Mouse (Mus musculus) cerebellum, adult 8-10 months (tissue): ENCODE measurements at regions not wholly inside any gene's neighbourhood (a gene's known extent, or its start where the extent isn't known, plus 50 kb on each side); places are given as distances from the start of the nearest gene placed in this dataset.

Source experiments
- DNase-seq: peaks from one replicate; pipeline ENCODE4 v3.0.0; 2022

DNA sequence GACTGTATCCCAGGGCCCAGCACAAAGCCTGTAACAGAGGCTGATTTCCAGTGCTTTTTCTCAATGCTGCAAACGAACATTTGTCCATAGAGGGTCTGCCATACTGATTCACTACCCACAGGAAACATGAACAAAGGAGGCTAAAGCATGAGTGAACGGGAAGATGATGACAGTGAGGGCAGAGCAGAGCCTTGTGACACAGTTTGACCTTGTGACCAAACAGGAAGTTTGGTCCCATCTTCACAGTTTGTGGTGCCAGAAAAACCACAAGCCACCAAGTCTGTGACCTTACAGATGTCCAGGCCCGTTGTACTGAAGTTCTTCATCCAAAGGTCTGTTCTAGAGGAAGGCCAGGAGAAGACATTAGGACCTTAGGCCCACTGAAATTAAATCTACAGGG is 974.4 kb downstream of the Epha4 start:
- no peak for DNase-seq

DNA sequence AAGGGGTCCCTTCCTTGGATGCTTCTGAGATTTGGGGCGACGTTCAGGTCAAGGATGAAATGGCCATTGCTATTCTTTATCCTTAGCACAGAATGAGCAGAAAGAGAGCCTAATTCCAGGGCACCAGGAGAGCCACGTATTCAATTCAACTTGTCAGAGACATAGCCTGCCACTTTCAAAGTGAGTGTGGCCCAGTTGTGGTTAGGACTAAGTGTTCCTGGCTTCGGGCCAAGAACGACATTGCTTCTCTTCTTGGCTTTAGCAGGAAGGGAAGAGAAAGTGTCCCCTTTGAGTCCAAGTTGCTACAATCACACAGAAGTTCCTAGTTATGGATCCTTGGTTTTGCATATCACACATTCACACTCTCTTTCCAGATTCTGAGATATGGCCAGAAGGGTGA is 964.0 kb downstream of the Epha4 start:
- DNase-seq = no peak

DNA sequence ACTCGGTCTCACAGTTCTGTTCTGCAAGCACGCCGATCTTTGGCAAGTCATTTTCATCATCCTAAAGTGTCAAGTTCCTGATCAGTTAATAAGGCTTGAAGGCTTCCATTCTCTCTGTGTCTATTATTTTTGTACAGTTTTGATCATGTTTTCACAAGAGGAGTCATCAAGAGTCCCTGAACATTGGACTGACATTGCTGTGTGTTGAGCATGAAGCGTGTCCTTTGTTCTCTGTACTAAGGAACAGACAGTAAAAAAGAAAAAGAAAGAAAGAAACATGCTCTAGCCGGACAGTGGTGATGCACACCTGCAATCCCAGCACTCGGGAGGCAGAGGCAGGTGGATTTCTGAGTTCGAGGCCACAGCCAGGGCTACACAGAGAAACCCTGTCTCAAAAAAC is 955.4 kb downstream of the Epha4 start:
- no peak for DNase-seq

DNA sequence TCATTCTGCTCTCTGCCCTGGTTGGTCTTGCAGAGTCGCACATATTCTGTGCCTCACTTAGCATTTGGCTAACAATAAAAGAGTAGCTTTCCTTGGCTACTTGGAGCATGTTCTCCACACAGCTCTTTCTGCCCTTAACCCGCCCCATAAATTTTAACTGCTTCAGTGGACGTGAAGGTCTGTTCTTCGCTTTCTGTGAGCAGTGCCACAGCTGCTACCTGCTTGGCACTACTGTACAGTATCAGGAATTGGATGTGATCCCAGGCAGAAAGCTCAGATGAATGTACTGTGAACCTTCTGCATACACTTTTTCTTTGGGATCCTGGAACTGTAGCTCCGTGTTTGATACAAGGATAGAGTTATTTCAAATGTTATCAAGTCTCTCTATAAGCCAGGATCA is 939.4 kb downstream of the Epha4 start:
- DNase-seq = no peak

DNA sequence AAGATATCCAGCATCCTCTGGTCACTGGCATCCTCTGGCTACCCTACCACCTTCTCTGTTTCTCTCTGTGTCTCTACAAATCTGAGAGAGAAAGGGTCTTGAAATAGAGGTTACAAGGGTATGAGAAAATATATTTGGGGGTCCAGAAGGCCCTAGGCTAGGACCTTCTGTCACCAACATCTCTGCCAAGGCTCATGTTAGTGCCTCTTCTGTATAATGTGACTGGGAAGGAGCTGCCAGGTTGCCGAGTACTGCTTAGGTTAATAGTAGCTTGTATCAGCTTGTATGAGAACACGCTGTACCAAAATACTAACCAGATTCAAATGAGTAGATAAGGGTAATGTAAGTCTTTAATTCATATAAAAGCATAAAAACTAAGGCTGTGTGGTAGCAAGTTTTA is 929.0 kb downstream of the Epha4 start:
- no peak for DNase-seq

DNA sequence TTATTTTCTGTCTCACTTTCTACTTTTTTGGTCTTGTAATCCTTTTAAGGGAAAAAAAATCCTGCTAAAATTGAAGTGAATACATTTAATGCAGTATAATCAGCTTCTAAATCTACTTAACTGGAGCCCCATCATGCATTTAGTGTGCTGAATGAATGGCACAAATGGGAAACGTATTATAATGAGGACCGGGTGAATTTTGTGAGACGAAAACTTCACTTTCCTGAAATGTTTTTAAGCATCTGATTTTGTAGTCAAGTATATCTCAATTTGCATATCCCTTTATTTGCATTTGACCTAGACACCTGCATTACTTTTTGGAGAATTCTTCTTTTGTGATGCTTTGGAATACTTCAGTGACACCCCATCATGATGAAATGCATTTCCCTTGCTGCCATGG is 889.1 kb downstream of the Epha4 start:
- DNase-seq = no peak

DNA sequence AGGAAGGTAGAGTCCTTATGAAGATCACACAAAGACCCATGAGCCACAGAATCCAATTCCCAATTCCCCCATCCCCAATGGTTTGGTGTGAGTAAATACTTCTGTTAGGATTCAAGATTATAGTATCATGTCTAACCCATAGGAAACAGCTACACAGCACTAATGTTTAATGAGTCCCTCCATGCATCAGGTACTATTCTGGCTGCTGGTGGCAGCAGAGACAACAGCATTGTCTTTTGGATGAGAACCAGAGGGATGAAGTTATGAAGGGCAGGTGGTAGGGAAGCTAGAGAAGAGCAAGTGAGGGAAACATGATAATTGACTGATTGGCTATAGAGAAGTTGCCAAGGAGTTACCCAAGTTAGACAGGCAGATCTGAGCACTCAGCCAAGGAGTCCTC is 885.0 kb downstream of the Epha4 start:
- DNase-seq = no peak

DNA sequence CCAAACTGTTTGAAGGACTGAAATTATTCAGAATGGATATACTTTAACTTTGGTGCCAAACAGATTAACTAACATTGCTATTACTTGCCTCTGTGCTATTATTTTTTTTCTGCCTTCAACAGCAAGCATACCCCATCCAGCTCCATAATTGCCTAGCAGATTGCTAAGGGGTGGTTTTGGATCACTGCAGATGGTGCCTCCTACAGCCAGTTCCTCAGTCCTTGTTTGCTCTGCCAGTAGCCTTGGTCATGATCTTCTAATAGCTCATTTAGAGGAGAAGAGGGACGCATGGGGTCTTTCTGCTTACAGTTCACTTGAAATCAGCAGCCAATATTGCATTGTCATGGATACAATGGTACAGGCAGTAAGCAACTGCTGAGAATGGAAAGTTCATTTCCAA is 880.8 kb downstream of the Epha4 start:
- DNase-seq = no peak

DNA sequence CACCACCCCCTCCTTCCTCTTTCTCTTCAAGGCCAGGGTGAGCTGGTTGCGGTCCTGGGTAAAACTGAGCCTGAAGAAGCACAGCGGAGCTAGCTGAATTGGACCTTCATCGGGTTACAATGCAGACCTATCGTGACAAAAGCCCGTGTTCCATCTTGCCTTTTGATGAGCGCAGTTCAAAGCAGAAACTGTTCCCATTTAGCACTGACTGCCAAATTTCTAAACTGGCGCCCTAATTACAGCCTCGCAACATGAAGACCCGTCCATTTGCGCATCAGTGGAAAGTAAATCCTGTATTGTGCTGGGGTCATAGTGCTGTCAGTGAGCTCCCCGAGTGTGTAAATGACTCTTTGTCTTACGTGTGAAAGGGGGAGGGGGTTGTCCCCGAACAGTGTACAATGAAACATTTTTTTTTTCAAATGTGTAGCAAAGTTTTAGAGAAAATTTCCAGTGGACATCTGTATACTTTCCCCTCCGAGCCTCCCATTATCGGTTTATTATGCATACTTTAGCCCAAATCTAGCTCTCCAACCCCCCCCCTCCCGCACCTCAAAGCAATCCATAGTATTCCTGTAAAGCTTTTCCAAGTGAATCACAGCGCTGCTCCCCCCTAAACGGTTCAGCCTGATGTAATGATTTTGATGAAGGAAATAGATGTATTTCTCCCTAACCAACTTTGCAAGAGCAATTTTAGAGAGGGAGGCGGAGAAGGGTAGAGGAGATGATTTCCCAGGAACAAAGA is 877.4 kb downstream of the Epha4 start:
- DNase-seq = no peak

DNA sequence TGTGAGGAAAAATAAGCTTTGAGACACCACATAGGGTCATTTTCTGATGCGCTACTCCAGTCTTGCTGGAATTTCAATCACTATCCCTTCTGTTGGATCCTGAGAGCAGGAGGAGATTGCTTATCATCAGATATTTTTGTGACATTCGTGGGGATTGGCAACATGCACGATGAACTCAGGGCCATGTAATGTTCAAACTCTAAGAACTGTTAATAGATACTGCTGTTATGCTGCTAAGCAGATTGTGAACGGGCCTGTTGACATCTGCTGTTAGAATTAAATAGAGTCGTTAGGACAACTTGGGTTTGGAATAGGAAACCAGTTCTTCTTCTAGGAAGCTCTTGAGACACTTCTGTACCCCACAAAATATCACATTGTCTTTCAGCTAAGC is 876.9 kb downstream of the Epha4 start:
- DNase-seq = no peak

DNA sequence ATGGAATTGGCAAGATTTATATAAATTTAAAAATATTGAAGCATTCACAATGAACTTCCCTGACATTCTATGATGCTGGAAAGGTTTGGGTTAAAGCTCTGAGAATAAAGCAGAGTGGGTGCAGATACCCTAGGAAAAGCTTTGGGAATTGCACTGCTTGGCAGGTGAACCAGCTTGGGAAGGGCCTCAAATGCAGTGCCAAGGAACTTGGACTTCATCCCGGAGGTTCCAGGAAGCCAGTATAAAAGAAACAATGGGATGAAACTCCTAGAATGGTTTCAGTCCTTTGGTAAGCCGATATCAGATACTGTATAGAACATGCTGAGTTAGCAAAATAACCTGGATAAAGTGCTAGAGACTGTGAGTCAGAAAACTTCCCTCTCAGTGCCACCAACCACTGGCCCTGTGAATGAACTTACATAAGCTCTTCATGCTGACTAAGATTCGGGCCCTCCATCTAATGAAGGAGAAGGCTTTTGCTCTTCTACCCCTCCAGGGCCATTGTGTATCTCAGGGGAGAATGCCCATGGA is 873.6 kb downstream of the Epha4 start:
- DNase-seq = no peak

DNA sequence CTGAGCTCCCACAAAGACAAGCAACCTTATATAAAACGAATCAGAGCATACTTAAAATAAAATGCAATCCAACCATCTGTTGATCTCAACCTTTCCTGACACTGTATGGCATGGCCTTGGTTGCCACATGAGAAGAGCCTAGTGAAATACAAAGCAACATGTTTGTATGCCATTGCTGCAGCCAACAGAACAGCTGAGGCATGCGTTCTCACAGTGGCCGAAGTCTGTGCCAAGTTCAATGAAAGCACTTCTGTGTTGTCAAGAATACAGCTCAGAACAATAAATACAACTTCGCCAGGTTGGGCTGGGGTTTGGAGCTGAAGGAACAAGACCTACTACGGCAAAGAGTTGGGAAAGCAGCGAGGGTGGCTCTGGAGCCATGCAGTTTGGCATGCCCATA is 872.2 kb downstream of the Epha4 start:
- DNase-seq = no peak

DNA sequence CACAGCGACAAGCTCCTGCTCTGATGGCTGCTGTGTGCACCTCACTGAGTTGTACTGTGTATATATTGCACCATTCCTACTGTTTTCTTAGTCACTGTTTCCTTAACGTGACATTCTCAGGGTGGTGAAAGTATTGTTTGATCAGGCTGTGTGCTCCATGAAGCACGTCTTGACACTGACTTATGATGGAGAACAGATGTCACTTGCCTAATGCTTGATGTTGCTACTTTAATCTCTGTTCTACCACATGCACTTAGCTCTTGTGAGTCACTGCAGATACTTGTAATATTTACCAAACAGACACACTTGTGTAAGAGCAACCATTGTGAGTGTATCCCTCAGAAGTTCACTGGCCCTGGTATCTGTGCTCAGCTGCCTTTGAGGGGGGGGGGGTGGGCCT is 870.0 kb downstream of the Epha4 start:
- no peak for DNase-seq

DNA sequence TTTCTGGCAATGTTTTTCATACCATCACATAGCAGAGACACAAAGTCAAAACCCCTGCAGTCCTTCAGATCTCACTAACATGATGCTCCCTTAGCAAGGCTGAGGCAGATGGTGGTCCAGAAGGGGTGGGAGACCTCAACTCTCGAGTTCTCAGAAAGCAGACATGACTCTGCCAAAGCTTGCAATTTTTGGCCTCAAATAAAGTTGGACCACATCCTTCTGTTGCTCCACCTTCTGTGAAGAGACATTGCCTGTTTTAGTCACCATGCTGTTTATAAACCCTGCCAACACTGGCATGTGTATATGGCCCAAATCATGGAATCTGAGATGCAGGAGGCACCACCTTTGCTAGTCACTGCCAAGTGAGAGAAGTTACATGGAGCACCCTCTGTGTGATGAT is 860.1 kb downstream of the Epha4 start:
- no peak for DNase-seq

DNA sequence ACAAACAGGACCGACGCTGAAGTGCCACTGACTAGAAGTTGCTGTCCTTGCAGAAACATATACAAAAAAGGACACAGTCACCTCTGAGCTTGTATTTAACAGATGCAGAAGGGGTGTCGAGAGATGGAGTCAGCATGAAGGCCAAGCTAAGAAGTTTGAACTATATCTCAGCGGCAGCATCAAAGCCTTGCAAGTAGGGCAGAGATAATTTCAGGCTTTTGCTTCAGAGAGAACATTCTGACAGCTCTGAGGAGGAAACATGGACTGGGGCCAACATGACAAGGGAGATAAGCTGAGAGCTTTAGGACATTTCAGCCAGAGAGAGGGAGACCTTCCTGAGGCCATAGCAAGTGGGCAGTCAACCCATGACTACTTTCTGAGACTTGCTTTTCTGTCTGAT is 856.7 kb downstream of the Epha4 start:
- DNase-seq = no peak

DNA sequence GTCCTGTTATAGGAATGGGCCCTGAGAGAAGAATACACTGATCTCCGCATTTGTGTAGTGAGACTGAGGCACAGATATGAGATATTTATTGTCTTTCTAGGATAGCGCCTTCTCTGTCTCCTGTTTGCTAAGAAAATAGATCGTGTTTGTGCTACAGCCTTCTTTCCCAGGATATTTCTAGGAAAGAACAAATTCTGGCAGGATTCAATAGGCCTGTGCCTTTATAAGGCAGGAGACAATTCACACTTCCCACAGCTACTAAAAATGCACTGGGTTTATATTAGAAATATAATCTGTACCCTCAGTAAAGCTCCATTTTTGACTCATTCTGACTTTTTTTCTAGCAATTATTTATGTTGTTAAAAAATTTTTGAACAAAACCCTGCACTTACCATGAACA is 854.7 kb downstream of the Epha4 start:
- no peak for DNase-seq

DNA sequence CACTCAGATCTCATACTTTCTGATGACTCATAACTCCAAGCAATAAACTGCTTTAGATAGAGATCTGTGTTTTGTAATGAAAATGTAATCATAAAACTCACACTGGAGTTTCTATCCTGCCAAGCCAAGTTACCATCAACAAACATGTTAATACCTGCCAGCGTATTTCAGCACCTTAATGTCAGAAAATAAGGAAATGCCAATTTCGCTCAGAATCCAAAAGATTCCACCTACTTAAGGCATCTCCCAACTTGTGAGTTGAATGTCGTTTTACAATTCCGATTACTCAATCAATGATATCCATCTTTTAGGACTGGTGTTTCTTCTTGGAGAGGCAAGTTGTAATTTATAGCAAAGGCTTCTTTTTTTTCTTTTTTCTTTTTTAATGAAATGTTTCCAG is 850.5 kb downstream of the Epha4 start:
- DNase-seq = no peak

DNA sequence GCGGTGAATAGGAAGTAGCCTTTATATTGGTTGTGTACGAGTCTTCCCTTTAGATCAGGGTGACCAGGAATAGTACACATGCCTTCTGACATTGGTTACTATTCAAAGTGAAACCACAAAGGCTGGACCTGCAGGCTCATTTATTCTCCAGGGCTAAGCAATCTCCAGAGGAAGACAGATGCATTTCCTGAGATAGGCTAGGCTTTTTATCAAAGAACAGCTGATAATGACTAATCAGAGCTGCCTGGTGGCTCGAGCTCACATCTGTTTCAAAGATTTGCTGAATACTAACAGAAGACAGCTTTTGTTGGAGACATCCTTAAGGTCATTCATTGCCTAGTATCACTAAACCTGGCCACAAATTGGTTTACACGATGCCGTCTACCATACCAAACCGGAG is 838.1 kb downstream of the Epha4 start:
- no peak for DNase-seq

DNA sequence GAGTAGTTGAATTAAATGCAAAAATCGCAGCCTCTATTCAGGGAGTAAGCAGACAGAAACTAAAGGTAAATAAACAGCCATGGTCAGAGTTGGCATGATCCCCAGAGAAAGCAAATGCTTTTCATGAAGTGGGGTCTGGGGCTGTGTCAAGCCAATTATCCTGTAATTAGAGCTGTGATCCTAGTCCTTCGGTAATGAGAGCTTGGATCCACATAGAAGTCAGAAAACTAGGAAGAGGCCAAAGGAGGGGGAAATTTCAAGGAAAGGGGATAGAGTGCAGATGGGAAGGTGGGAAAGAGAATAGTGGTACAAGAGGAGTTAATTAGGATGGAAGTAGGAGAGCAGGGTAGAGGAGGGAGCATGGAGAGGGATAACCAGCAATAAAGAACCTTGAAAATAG is 809.3 kb downstream of the Epha4 start:
- DNase-seq = no peak

DNA sequence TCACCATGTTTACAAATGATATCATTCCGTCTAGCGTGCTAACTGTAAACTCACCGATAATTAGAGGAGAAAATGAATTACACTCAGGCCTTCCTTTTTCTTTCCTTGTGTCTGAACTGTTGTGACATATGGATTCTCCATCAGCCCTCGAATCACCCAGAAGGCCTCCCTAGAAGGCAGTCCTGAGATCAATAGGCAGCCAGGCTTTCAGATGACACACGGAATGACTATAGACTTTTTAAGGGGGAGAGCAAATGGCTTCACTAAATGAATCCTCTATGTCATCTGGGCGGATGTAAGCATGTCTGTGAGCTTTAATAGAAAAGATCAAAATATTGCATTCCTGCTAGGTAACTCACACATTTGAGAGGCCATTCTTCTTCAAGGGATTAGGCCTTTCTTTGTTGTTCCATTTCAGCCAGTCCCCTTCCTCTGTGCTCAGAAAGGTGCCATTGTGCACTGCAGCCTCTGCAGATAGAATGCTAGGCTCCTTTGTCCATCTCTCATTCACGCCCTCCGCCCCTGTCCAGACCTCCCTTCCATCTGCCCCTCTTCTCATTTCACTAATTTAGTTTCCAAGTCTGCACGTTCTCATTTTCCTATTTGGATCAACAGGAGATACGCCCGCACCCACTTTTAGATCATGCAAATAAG is 797.1 kb downstream of the Epha4 start:
- no peak for DNase-seq

DNA sequence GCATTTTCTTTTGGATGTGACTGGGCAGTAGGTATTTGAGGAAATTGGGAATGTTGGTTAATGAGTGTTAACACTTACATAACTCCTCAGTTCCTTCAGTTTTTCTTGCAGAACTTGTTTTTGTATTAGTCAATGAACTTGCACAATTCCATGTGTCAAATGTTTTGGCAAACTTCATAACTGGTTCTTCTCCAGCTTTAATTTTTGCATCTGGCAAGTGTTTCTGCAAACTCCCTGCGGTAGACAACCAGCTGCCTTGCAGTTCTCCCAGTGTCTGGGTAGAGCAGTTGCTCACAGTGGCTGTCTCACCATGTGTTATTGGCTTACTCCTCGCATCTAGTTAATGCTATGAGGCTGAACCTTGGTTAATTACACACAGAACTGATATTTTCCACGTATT is 790.4 kb downstream of the Epha4 start:
- DNase-seq = no peak

DNA sequence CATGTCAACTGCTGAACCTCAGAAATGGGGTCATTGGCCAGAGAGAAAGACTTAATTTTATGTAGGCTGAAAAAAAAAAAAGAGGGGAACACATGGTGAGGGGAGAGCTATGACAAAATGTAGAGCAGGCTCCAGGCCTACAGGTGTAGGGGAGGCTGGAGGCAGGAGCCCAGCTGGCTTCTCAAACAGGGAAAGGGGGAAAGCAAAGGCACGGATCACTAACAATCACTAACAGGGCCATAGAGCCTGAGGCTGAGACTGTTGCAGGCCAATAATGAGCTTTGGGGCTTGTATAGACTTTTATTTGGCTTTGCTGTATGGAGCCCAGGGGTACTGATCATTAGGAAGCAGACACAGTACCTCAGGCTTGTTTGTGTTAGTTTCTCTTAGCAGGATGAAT is 777.9 kb downstream of the Epha4 start:
- DNase-seq = peak; percentile 16

DNA sequence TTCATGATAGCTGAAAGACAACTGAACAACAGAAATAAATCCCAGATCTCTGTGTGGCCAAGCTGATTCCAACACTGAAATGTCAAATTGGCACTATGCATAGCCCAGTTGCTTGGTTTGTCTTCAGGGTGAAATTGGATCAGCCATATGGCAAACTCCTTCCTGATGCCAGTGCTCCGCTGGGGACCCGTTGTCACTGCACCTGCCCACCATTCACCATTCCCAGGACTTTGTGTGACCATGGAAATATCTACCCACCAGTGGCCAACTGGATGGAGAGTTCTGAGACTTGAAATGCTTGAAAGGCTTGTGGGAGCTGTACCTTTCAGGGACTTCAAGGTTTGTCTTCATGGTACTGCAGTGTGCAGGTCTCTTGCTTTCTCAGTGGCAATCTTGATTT is 777.2 kb downstream of the Epha4 start:
- DNase-seq = peak; percentile 85

DNA sequence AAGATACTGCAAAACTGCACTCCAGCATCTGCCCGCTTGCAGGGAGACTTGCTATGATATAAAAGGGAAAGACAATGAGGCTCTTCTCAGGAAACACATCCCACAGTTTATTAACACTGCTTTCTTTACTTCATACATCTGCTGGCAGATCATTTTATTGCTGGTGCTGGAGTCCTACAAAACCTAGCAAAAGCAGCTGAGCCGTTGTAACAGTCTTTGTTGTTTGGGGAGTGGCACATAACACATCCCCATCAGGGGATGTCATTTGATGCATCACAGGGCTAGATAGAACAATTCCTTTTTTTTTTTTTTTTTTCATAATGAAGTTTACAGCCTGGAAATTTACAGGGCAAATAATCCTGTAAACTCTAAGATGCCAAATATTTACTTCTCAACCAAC is 742.2 kb downstream of the Epha4 start:
- DNase-seq = no peak

DNA sequence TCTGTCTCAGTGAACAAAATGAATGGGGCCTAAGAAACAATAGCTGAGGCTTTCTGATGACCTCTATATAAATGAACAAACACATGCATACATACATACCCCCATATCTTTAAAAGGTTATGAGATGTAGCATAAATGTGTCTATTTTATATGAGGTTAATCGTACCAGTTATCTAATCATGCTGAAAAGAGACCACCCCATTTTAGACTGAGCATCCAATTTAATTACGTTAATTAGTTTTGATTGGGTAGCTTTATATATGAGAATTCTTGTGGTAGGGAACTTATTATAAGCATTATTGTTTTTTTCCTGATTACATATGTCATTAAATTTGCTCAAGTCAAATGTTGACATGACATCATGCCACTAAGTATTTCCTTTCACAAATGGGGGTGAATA is 728.0 kb downstream of the Epha4 start:
- DNase-seq = no peak
